Mouse (Mus musculus): ENCODE results near the gene Tmem150c. TPM values are rescaled to one million over a fixed set of nuclear protein-coding genes. Genes with fewer than 3 reads are reported as not detected.

The Tmem150c gene
- total RNA-seq, 2 experiments from 2014 or later = 76.7 to 79.5 TPM

- no peak for DNase-seq (ENCODE audit: extremely low spot score in 1 of 2, low spot score in 1 of 2)
These were observed 12.5 kb upstream of the Tmem150c start for GRCm38 (mm10) chr5:100172104-100172503.

GRCm38 (mm10) chr5:100166591-100167491 is 7.2 kb upstream of the Tmem150c start:
- peak in 1 of 2 experiments; percentile 75 for DNase-seq (ENCODE audit: extremely low spot score in 1 of 2, low spot score in 1 of 2)

- DNase-seq (ENCODE audit: extremely low spot score in 1 of 2, low spot score in 1 of 2) = no peak
These were observed 3.8 kb upstream of the Tmem150c start for GRCm38 (mm10) chr5:100163368-100163767.

- DNase-seq (ENCODE audit: extremely low spot score in 1 of 2, low spot score in 1 of 2) = no peak
These were observed 3.2 kb upstream of the Tmem150c start for GRCm38 (mm10) chr5:100162857-100163256.

GRCm38 (mm10) chr5:100162053-100162452 is 2.4 kb upstream of the Tmem150c start:
- DNase-seq (ENCODE audit: extremely low spot score in 1 of 2, low spot score in 1 of 2) = no peak

- DNase-seq (ENCODE audit: extremely low spot score in 1 of 2, low spot score in 1 of 2) = peak; percentile 25 to 39
These were observed 594 bp downstream of the Tmem150c start for GRCm38 (mm10) chr5:100158791-100159637.

GRCm38 (mm10) chr5:100158301-100158700 is 1.3 kb downstream of the Tmem150c start:
- DNase-seq (ENCODE audit: extremely low spot score in 1 of 2, low spot score in 1 of 2) = no peak

GRCm38 (mm10) chr5:100155646-100156045 is 4.0 kb downstream of the Tmem150c start:
- peak in 1 of 2 experiments; percentile 2 for DNase-seq (ENCODE audit: extremely low spot score in 1 of 2, low spot score in 1 of 2)

GRCm38 (mm10) chr5:100149967-100150366 is 9.6 kb downstream of the Tmem150c start:
- no peak for DNase-seq (ENCODE audit: extremely low spot score in 1 of 2, low spot score in 1 of 2)

GRCm38 (mm10) chr5:100144836-100145235 is 14.8 kb downstream of the Tmem150c start:
- DNase-seq (ENCODE audit: extremely low spot score in 1 of 2, low spot score in 1 of 2) = peak in 1 of 2 experiments; percentile 0

- peak in 1 of 2 experiments; percentile 4 for DNase-seq (ENCODE audit: extremely low spot score in 1 of 2, low spot score in 1 of 2)
These were observed 32.3 kb downstream of the Tmem150c start for GRCm38 (mm10) chr5:100127283-100127682.

GRCm38 (mm10) chr5:100125409-100126123 is 34.0 kb downstream of the Tmem150c start:
- peak in 1 of 2 experiments; percentile 1 for DNase-seq (ENCODE audit: extremely low spot score in 1 of 2, low spot score in 1 of 2)

- no peak for DNase-seq (ENCODE audit: extremely low spot score in 1 of 2, low spot score in 1 of 2)
These were observed 35.1 kb downstream of the Tmem150c start for GRCm38 (mm10) chr5:100124530-100124929.

GRCm38 (mm10) chr5:100123283-100123682 is 36.3 kb downstream of the Tmem150c start:
- no peak for DNase-seq (ENCODE audit: extremely low spot score in 1 of 2, low spot score in 1 of 2)

GRCm38 (mm10) chr5:100121170-100121569 is 38.4 kb downstream of the Tmem150c start:
- no peak for DNase-seq (ENCODE audit: extremely low spot score in 1 of 2, low spot score in 1 of 2)

- DNase-seq (ENCODE audit: extremely low spot score in 1 of 2, low spot score in 1 of 2) = no peak
These were observed 38.9 kb downstream of the Tmem150c start for GRCm38 (mm10) chr5:100120711-100121141.

- DNase-seq (ENCODE audit: extremely low spot score in 1 of 2, low spot score in 1 of 2) = no peak
These were observed 40.3 kb downstream of the Tmem150c start for GRCm38 (mm10) chr5:100119331-100119730.

- DNase-seq (ENCODE audit: extremely low spot score in 1 of 2, low spot score in 1 of 2) = no peak
These were observed 46.2 kb downstream of the Tmem150c start for GRCm38 (mm10) chr5:100113403-100113802.

GRCm38 (mm10) chr5:100110581-100110980 is 49.0 kb downstream of the Tmem150c start:
- DNase-seq (ENCODE audit: extremely low spot score in 1 of 2, low spot score in 1 of 2) = no peak

GRCm38 (mm10) chr5:100109543-100110282 is 49.9 kb downstream of the Tmem150c start:
- DNase-seq (ENCODE audit: extremely low spot score in 1 of 2, low spot score in 1 of 2) = peak in 1 of 2 experiments; percentile 12

All from layer of hippocampus, postnatal 25 days (tissue).